8 mouse cellular contexts compared by ENCODE assay signal in genomic region chr6:113696582-113697221, GRCm38 (mm10). TPM values are rescaled to one million over a fixed set of nuclear protein-coding genes. Genes with fewer than 3 reads are reported as not detected.
DNase-seq lines count a peak whose midpoint lies in the region; ATAC-seq lines count a peak whose summit lies in the region.

Gene Tatdn2 (plus strand): TSS chr6:113697050.

- H3K27me3 ChIP-seq in heart, embryonic 13.5 days (replicated peaks), result no peaks in the 10 kb centered on the region
- H3K27me3 ChIP-seq in liver, embryonic 12.5 days (replicated peaks), result no peaks in the 10 kb centered on the region
- no peaks in the 10 kb centered on the region for H3K27me3 ChIP-seq in stomach, embryonic 15.5 days (replicated peaks)

- H3K9me3 ChIP-seq in heart, embryonic 13.5 days, result no peaks in the 10 kb centered on the region
- no peaks in the 10 kb centered on the region for H3K9me3 ChIP-seq in liver, embryonic 12.5 days (replicated peaks)
- H3K9me3 ChIP-seq in stomach, embryonic 15.5 days, result no peaks in the 10 kb centered on the region

- DNase-seq in CD4-positive, CD25-positive, alpha-beta regulatory T cell, adult 2 months (ENCODE audit: low read depth, low spot score), result peak; percentile 99
- DNase-seq in fat pad, adult 2 months (ENCODE audit: extremely low read depth, low read depth, low spot score), result peak; percentile 85
- DNase-seq in kidney, postnatal 10 days, result peak; percentile 97
- DNase-seq in natural killer cell, adult 2 months (ENCODE audit: low spot score in 2 of 2), result peak; percentile 98 to 99

- H3K4me1 ChIP-seq in brown adipose tissue, adult 24 weeks (ENCODE audit: control insufficient read depth, insufficient read depth, insufficient read length, low read length), result peaks cover 7% of the 10 kb centered on the region
- H3K4me1 ChIP-seq in heart, embryonic 13.5 days, result peaks cover 58% of the 10 kb centered on the region
- peaks cover 85% of the 10 kb centered on the region for H3K4me1 ChIP-seq in liver, embryonic 12.5 days
- H3K4me1 ChIP-seq in stomach, embryonic 15.5 days, result peaks cover 25% of the 10 kb centered on the region

- under 1% methylated on average over 58 of the region's 58 CpGs for WGBS in heart, embryonic 13.5 days
- under 1% methylated on average over 57 of the region's 58 CpGs for WGBS in liver, embryonic 12.5 days (ENCODE audit: insufficient replicate concordance)
- WGBS in stomach, embryonic 15.5 days, result under 1% methylated on average over 58 of the region's 58 CpGs

- ATAC-seq in heart, embryonic 13.5 days (ENCODE audit: extremely low read depth, insufficient number of reproducible peaks, low FRiP score, low TSS enrichment), result peak; percentile 97
- ATAC-seq in liver, embryonic 12.5 days, result peak; percentile 95
- peak; percentile 98 for ATAC-seq in stomach, embryonic 15.5 days (ENCODE audit: insufficient read depth, low FRiP score, low read depth)

- H3K4me3 ChIP-seq in brown adipose tissue, adult 24 weeks (ENCODE audit: insufficient read depth, low read depth, low read length), result peak within 1 kb of the TSS; percentile 68
- peak within 1 kb of the TSS; percentile 82 for H3K4me3 ChIP-seq in heart, embryonic 13.5 days
- peak within 1 kb of the TSS; percentile 96 for H3K4me3 ChIP-seq in liver, embryonic 12.5 days
- peak within 1 kb of the TSS; percentile 93 for H3K4me3 ChIP-seq in stomach, embryonic 15.5 days (replicated peaks)

- peak within 1 kb of the TSS; percentile 99 for H3K27ac ChIP-seq in brown adipose tissue, adult 24 weeks (replicated peaks; ENCODE audit: low read depth, low read length)
- peak within 1 kb of the TSS; percentile 93 for H3K27ac ChIP-seq in heart, embryonic 13.5 days (replicated peaks)
- H3K27ac ChIP-seq in liver, embryonic 12.5 days, result peak within 1 kb of the TSS; percentile 99
- peak within 1 kb of the TSS; percentile 96 for H3K27ac ChIP-seq in stomach, embryonic 15.5 days

- H3K9ac ChIP-seq in heart, embryonic 13.5 days, result peak within 1 kb of the TSS; percentile 90
- peak within 1 kb of the TSS; percentile 92 for H3K9ac ChIP-seq in liver, embryonic 12.5 days
- H3K9ac ChIP-seq in stomach, embryonic 15.5 days, result peak within 1 kb of the TSS; percentile 71

- peak within 1 kb of the TSS; percentile 95 for H3K4me2 ChIP-seq in heart, embryonic 13.5 days
- H3K4me2 ChIP-seq in liver, embryonic 12.5 days, result peak within 1 kb of the TSS; percentile 94
- peak within 1 kb of the TSS; percentile 95 for H3K4me2 ChIP-seq in stomach, embryonic 15.5 days

- H3K36me3 ChIP-seq in heart, embryonic 13.5 days, result peaks cover 34% of the 10 kb centered on the region
- peaks cover 62% of the 10 kb centered on the region for H3K36me3 ChIP-seq in liver, embryonic 12.5 days
- no peaks in the 10 kb centered on the region for H3K36me3 ChIP-seq in stomach, embryonic 15.5 days

RNA-seq across cellular contexts. Expression of gene Tatdn2, which starts in this region (rescaled TPM):
- 18.0 and 29.7 TPM in 2 replicates for polyA plus RNA-seq in brown adipose tissue, adult 24 weeks (2012; ENCODE audit: insufficient read depth, insufficient read length, missing spikeins)
- polyA plus RNA-seq in heart, embryonic 13.5 days (2015; fragmentation: Nextera tagmentation; extraction: Ambion mirVana), result 0.52 and 0.65 TPM in 2 replicates
- 1.3 TPM in 2 replicates for polyA plus RNA-seq in liver, embryonic 12.5 days (2016; fragmentation: Nextera tagmentation; extraction: Ambion mirVana)
- 0.81 and 0.99 TPM in 2 replicates for polyA plus RNA-seq in stomach, embryonic 15.5 days (2015; fragmentation: Nextera tagmentation; extraction: Ambion mirVana)

Comparison
In these comparisons a context has a peak if more than half of its experiments do, and no peak if none do; other contexts are left out.
1. Peak in every context shown above with its lines: DNase-seq, ATAC-seq, H3K4me3 ChIP-seq and H3K27ac ChIP-seq.
2. Peak in ATAC-seq, H3K4me3 ChIP-seq, H3K27ac ChIP-seq, H3K9ac ChIP-seq and H3K4me2 ChIP-seq in heart, embryonic 13.5 days; RNA of the gene not detected or under 1 TPM.
3. Peak in ATAC-seq, H3K4me3 ChIP-seq, H3K27ac ChIP-seq, H3K9ac ChIP-seq and H3K4me2 ChIP-seq in stomach, embryonic 15.5 days; RNA of the gene not detected or under 1 TPM.